Mouse (Mus musculus): ENCODE results near the gene Nin. TPM values are rescaled to one million over a fixed set of nuclear protein-coding genes. Genes with fewer than 3 reads are reported as not detected.

Gene Nin
- polyA plus RNA-seq, 1 experiment from 2014 or later: 3.6 TPM

- Histone ChIP-seq H3K9ac (ENCODE audit: low read length) (no peak overlapping the region), H3K27ac (replicated peaks) (no peak overlapping the region), H3K4me2 (replicated peaks; ENCODE audit: low read depth) (no peak overlapping the region), H3K4me3 (ENCODE audit: low read depth, low read length) (no peak overlapping the region), H3K4me1 (replicated peaks; ENCODE audit: control insufficient read depth, insufficient read depth) (no peaks in the 10 kb centered on the region), H3K27me3 (ENCODE audit: control insufficient read depth, insufficient read depth, low read length) (no peaks in the 10 kb centered on the region), H3K9me3 (ENCODE audit: control insufficient read depth, low read length) (no peaks in the 10 kb centered on the region), H3K36me3 (ENCODE audit: control insufficient read depth, insufficient read depth, low read length) (no peaks in the 10 kb centered on the region)
- TF ChIP-seq EP300 (optimal IDR thresholded peaks at IDR 0.05) (no peak), CTCF (IDR thresholded peaks at IDR 0.05; ENCODE audit: low read depth) (peak; percentile 48)
- no peak for DNase-seq (ENCODE audit: low spot score)
- no peak for ATAC-seq (ENCODE audit: low FRiP score, low TSS enrichment)
- WGBS: 39% methylated on average over 5 of the region's 5 CpGs
Observed at GRCm38 (mm10) chr12:70129105-70129504, 15.6 kb upstream of the Nin start.

GRCm38 (mm10) chr12:70126626-70127025 is 13.1 kb upstream of the Nin start:
- Histone ChIP-seq H3K4me2 (replicated peaks; ENCODE audit: low read depth) (no peak overlapping the region), H3K27me3 (ENCODE audit: control insufficient read depth, insufficient read depth, low read length) (no peaks in the 10 kb centered on the region), H3K9ac (ENCODE audit: low read length) (no peak overlapping the region), H3K9me3 (ENCODE audit: control insufficient read depth, low read length) (no peaks in the 10 kb centered on the region), H3K4me1 (replicated peaks; ENCODE audit: control insufficient read depth, insufficient read depth) (no peaks in the 10 kb centered on the region), H3K36me3 (ENCODE audit: control insufficient read depth, insufficient read depth, low read length) (no peaks in the 10 kb centered on the region), H3K27ac (replicated peaks) (no peak overlapping the region), H3K4me3 (ENCODE audit: low read depth, low read length) (no peak overlapping the region)
- ATAC-seq (ENCODE audit: low FRiP score, low TSS enrichment) (no peak), DNase-seq (ENCODE audit: low spot score) (no peak)
- no peak for TF ChIP-seq CTCF (IDR thresholded peaks at IDR 0.05; ENCODE audit: low read depth)
- 51% methylated on average over 4 of the region's 4 CpGs for WGBS

GRCm38 (mm10) chr12:70119552-70119951 is 6.0 kb upstream of the Nin start:
- H3K9me3 ChIP-seq (ENCODE audit: control insufficient read depth, low read length): no peaks in the 10 kb centered on the region
- no peak overlapping the region for H3K4me2 ChIP-seq (replicated peaks; ENCODE audit: low read depth)
- no peaks in the 10 kb centered on the region for H3K36me3 ChIP-seq (ENCODE audit: control insufficient read depth, insufficient read depth, low read length)
- WGBS: 36% methylated on average over 2 of the region's 2 CpGs
- no peak overlapping the region for H3K27ac ChIP-seq (replicated peaks)
- no peak overlapping the region for H3K4me3 ChIP-seq (ENCODE audit: low read depth, low read length)
- no peaks in the 10 kb centered on the region for H3K4me1 ChIP-seq (replicated peaks; ENCODE audit: control insufficient read depth, insufficient read depth)
- no peaks in the 10 kb centered on the region for H3K27me3 ChIP-seq (ENCODE audit: control insufficient read depth, insufficient read depth, low read length)
- no peak for ATAC-seq (ENCODE audit: low FRiP score, low TSS enrichment)
- H3K9ac ChIP-seq (ENCODE audit: low read length): no peak overlapping the region
- no peak for DNase-seq (ENCODE audit: low spot score)
- TF ChIP-seq EP300 (optimal IDR thresholded peaks at IDR 0.05) (no peak), CTCF (IDR thresholded peaks at IDR 0.05; ENCODE audit: low read depth) (no peak)

GRCm38 (mm10) chr12:70118721-70119345 is 5.3 kb upstream of the Nin start:
- H3K9me3 ChIP-seq (ENCODE audit: control insufficient read depth, low read length): no peaks in the 10 kb centered on the region
- H3K4me2 ChIP-seq (replicated peaks; ENCODE audit: low read depth): no peak overlapping the region
- ATAC-seq (ENCODE audit: low FRiP score, low TSS enrichment) (no peak), DNase-seq (ENCODE audit: low spot score) (no peak)
- 79% methylated on average over 10 of the region's 10 CpGs for WGBS
- no peaks in the 10 kb centered on the region for H3K4me1 ChIP-seq (replicated peaks; ENCODE audit: control insufficient read depth, insufficient read depth)
- no peak overlapping the region for H3K27ac ChIP-seq (replicated peaks)
- H3K27me3 ChIP-seq (ENCODE audit: control insufficient read depth, insufficient read depth, low read length): no peaks in the 10 kb centered on the region
- TF ChIP-seq EP300 (optimal IDR thresholded peaks at IDR 0.05) (no peak), CTCF (IDR thresholded peaks at IDR 0.05; ENCODE audit: low read depth) (peak; percentile 41; the same call in 1 of the 2 replicates)
- H3K9ac ChIP-seq (ENCODE audit: low read length): no peak overlapping the region
- H3K4me3 ChIP-seq (ENCODE audit: low read depth, low read length): no peak overlapping the region
- no peaks in the 10 kb centered on the region for H3K36me3 ChIP-seq (ENCODE audit: control insufficient read depth, insufficient read depth, low read length)

- Histone ChIP-seq H3K36me3 (ENCODE audit: control insufficient read depth, insufficient read depth, low read length) (no peaks in the 10 kb centered on the region), H3K4me2 (replicated peaks; ENCODE audit: low read depth) (no peak overlapping the region), H3K4me3 (ENCODE audit: low read depth, low read length) (no peak overlapping the region), H3K4me1 (replicated peaks; ENCODE audit: control insufficient read depth, insufficient read depth) (no peaks in the 10 kb centered on the region), H3K9ac (ENCODE audit: low read length) (no peak overlapping the region), H3K27me3 (ENCODE audit: control insufficient read depth, insufficient read depth, low read length) (no peaks in the 10 kb centered on the region), H3K27ac (replicated peaks) (no peak overlapping the region), H3K9me3 (ENCODE audit: control insufficient read depth, low read length) (no peaks in the 10 kb centered on the region)
- ATAC-seq (ENCODE audit: low FRiP score, low TSS enrichment) (no peak), DNase-seq (ENCODE audit: low spot score) (no peak)
- 64% methylated on average over 10 of the region's 10 CpGs for WGBS
- TF ChIP-seq CTCF (IDR thresholded peaks at IDR 0.05; ENCODE audit: low read depth) (no peak), EP300 (optimal IDR thresholded peaks at IDR 0.05) (no peak)
Observed at GRCm38 (mm10) chr12:70117146-70117545, 3.6 kb upstream of the Nin start.

GRCm38 (mm10) chr12:70112090-70112383 is 1.5 kb downstream of the Nin start:
- peak overlapping the region; percentile 83 for H3K4me3 ChIP-seq (ENCODE audit: low read depth, low read length)
- no peak for DNase-seq (ENCODE audit: low spot score)
- H3K9ac ChIP-seq (ENCODE audit: low read length): peak overlapping the region; percentile 92
- peak; percentile 14; the same call in 1 of the 2 replicates for ATAC-seq (ENCODE audit: low FRiP score, low TSS enrichment)
- peaks cover 3% of the 10 kb centered on the region; the same call in 1 of the 2 replicates for H3K4me1 ChIP-seq (replicated peaks; ENCODE audit: control insufficient read depth, insufficient read depth)
- no peaks in the 10 kb centered on the region for H3K36me3 ChIP-seq (ENCODE audit: control insufficient read depth, insufficient read depth, low read length)
- H3K4me2 ChIP-seq (replicated peaks; ENCODE audit: low read depth): peak overlapping the region; percentile 96
- peak overlapping the region; percentile 94; the same call in 1 of the 2 replicates for H3K27ac ChIP-seq (replicated peaks)
- TF ChIP-seq EP300 (optimal IDR thresholded peaks at IDR 0.05) (no peak), CTCF (IDR thresholded peaks at IDR 0.05; ENCODE audit: low read depth) (no peak)
- 4% methylated on average over 14 of the region's 16 CpGs for WGBS
- H3K27me3 ChIP-seq (ENCODE audit: control insufficient read depth, insufficient read depth, low read length): no peaks in the 10 kb centered on the region
- H3K9me3 ChIP-seq (ENCODE audit: control insufficient read depth, low read length): no peaks in the 10 kb centered on the region
